Mouse (Mus musculus) adipocyte (in vitro differentiated cells): ENCODE data around the gene Alk.

Experiments
- DNase-seq: peaks from one replicate; pipeline ENCODE4 v3.0.0-alpha.2; 2016; ENCODE audit warnings: low spot score

The Alk gene

DNA sequence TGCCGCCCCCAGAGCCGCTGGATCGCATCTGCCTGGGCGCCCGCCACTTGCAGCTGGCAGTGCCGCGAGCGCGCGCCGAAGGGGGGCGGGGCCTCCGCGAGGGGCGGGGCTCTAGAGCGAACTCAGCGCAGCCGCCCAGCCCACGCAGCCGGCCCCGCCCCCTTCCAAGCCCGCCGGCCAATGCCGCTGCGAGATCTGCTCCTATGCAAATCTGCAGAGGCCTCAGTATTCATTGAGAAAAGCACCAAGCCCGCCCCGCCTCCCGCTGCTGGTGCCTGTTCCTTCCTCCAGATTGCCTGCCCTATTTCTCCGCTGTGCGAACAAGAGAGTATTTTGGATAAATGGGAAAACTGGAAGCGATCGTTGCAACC lies at the start of gene Alk:
Gene Alk, minus strand, starts transcription at position 18 of the 371 bp plus-strand sequence.
- no peak for DNase-seq

DNA sequence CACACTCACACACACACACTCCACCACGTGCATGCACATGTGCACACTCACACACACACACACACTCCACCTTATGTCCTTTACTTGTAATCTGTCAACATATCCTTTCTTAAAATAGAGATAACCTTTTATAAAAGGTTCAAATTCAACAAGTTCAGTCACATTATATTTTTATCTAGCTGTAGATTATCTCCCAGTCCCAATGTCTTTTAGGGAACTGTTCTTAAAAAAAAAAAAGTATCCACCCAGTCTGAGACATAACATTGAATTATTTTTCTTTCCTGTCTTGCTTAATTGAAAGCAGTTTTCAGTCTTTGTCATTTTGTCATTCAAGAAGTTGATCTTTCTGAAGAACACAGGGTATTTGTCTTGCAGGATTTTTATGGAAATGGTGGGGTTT lies 48.4 kb upstream of the Alk start:
- DNase-seq, result no peak

DNA sequence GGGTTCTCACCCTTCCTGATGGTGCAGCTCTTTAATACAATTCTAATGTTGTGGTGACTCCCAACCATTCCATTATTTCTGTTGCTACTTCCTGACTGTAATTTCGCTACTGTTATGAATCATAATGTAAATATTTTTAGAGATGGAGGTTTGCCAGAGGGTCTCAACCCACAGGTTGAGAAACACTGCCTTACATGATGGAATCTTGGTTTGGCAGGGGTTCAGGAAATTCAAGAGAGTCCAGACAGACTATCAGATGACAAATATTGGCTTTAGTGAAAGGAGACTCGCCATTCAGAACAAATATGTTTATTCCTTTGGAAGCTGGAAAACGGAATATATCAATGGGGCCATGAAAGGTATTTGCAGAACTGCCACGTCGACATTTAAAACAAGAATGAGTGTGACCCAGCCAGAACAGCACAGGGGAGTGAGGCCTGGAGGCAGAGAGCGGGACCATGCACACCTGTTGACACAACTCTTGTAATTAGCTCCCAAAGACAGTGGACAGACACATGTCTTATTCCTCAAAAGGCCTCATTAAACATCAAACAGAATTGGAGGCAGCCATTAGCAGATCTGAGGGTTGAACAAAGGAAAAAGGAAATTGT lies 44.3 kb upstream of the Alk start:
- no peak for DNase-seq

DNA sequence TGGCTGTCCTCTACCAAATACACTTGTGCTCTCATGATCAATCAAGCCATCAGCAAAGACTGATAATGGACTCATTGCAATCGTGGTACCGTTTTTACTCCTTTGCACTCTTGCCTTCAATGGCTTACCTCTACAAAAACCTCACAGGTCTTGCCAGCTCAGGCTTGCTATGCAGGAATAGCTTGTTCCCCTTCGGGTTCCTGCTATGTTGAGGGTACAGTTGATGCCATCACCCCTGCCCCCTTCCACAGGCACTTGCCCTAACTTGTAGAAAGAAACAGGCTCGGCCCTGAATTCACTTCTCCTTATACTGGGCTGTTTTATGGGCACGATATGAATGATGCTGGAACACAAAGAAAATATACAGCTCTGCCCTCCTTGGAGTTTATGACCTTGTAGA lies 41.7 kb upstream of the Alk start:
- no peak for DNase-seq

DNA sequence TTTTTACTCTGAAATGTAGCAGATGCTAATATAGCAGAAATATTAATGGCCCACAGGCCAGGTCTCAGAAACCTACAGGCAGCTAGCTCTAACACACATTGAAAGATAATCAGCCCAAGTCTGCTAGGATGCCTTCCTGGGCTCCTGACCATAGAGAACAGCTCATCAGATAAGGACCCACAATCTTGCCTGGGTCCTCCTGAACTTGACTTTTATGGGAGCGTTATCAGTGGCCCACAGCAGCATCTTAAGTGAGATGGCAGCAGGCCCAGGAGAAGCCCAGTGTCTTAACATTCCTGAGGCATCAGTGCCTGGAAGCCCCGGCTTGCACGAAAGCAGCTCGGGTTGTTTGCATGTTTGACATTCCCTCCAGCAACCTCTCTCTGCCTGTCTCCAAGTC lies 35.7 kb upstream of the Alk start:
- DNase-seq, result no peak

DNA sequence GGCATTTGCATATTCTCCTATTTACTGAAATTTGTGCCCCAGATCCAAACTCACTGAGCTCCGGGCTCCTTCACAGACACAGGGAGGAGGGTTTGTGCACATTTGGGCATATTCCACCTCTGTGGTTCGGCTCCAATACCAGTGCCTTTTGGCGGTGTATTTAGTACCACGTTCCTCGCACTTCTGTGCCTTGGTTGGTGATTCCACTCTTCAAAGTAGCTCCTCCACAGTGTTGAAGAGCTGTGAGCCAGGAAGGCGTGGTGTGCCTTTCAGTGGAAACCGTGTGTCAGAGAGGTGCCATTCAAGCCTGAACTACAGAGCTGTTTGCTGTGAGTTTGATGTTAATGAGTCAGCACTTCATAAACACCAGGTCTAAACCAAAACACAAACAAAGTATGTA lies 35.0 kb upstream of the Alk start:
- DNase-seq, result no peak

DNA sequence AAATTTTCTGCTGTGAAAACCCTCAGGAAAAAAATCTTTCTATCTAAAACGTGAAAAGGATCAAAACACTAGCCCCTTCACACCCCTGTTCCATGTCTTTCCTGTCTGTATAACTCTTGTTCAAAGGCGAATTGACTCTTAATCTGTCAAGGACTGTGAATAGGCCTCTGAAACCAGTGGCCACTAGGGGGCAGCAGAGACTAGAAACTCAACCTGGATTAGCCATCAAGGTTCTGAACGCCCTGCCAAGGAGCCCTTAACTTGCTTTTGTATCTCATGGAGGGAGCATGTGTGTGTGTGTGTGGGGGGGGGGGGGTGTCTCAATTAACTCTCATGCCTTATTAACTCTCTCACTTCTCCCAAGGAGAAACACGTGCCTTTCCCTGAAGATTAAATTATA lies 1.8 kb upstream of the Alk start:
- DNase-seq, result peak; percentile 48

DNA sequence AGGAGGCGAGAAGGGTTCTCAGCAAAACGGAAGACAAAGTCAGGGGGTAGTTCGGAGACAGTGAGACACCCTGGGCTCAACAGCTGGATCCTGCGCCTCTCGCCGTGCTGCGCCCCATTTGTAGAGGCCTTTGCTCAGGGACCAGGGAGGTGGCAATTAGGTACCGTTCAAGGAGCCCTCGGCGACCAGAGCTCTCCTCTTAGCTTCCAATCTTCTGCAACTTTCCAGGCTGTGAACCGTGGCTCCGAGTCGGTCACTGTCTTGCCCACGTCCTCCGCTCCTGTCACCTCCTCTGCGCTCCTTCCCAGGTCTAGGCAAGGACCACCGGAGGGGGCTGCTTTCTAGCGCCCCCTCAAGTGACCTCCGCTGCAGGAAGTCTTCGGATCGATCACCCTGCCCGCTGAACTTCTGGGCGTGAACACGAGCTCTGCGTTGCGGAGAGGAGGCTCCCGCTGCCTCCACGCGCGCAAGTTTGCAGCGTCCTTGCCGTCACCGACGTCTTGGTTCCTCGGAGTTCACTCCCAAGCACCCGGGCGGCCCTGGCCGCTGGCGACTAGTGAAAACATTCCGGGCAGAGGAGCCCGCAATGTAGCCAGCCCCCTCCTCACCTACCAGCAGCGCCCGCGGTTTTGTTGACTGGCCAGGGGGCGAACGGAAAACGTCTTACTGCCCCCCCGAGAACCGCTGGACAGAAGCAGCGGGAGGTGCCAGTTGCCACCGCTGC lies 379 bp downstream of the Alk start:
- DNase-seq, result no peak

DNA sequence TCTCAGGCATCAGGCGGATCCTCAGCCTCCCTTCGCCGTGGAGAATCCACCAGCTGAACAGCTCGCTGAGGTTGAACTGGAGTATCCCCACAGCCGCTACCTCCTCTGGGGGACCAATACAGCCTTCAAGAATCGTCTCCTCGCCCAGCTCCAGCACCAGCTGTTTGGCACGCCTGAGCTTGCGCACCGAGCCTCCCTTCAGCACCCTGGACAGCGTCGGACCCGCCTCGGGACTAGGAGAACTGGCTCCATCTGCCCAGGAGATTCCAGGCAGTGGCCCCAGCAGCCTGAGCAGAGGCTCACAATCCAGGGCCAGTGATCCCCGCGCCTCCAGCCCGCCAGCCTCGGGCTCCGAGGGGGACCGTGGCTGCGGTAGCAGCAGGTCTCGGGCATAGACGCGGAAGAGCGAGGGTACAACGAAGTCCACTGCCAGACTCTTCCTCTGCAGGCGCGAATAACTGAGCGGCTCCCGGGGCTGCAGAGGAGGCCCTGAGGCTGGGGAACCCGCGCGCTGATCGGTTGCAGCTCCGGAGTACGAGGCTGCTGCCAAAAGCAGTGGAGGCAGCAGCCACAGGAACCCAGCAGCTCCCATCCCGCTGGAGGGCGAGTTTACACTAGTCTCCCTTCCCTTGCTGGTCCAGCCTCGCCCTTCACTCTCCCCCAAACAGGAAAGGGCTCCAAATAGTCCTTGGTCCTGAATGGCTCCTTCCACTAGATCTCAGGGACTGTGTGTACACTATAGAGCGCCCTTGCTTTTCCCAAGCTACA lies 1.1 kb downstream of the Alk start:
- peak; percentile 6 for DNase-seq

DNA sequence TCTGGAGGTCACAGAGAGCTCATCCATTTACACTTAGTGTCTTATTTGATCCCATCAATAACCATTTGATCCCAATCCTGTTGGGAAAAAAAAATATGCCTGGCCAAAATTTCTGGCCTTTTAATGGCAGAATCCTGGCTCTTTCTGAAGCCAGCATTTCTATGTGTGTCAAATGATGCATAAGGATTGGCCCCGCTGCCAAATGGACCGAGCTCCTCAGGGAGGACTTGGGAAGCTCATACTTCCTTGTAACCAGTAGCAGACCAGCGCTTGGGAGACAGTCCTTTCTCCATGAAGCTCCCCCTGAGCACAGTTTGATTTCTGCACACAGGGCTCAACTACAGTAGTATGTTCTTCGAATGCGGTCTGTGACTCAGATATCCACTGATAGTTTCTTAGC lies 3.6 kb downstream of the Alk start:
- no peak for DNase-seq

DNA sequence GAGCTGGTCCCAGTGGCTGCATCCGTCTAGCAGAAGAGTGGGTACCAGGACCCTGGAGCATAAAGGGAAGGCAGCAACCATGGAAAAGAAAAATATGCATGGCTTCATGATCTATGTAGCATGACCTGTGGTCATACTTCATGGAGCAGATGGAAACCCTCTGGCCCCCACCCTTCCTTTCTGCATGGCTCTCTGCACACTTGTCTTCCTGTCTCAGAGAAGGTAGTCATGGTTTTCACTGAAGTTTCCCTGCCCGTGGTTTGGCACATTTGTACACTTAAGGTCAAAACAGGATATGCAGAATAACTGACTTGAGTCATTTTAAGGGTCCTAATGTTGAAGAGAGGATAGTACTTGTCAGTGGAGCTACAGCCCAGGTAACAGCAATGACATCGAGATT lies 16.8 kb downstream of the Alk start:
- no peak for DNase-seq

DNA sequence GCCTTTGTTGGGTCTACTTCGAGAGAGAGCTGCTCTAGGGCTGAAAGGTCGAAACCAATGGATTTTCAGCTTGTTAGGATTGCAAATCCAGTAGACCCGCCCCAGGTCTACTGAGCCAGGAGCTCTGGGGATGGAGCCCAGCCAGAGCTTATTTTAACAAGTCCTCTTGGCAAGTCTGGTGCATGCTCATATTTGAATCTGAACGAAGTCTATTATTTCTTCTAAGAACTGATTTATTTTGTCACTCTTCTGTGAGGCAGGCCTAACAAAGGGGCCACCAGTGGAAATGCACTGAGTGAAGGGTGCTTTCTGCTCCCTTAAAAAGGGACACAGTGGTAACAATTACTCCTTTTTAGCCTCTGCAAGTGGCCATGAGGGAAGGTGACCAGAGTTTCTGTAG lies 24.3 kb downstream of the Alk start:
- DNase-seq, result no peak

DNA sequence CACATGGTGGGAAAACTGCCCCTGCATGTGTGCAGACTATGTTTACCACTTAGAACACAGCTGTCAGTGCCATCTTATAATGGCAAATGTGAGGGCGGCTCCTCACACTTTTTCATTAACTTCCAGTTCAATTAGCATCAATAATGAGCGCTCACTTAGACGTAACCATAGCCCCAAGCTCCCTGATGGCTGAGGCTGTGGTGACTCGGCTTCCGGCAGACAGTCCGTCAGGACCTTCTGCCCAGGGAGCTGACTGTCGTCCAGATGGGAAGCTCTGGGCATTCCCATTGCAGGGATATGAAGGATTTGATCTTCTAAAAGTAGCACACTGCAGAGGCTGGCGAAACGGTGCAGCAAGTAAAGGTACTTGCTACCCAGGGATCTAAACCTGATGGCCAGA lies 25.1 kb downstream of the Alk start:
- DNase-seq, result no peak

DNA sequence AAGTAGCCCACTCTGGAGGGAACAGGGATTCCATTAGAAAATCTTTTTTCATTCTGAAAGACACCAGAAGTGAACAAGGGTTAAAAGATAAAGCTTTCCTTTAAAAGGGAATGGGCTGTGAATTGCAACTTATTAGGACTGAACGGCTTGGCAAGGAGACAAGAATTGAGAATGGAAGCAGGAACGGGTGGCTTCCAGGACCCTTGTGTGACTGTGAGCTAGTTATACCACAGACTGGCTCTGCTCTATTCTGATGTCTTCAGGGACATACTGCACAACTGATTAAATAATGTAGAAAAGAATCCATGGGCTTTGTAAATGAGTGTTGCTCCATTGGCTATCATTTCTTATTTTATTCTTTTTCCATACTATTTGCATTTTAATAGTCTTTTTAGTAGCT lies 33.0 kb downstream of the Alk start:
- DNase-seq, result no peak

DNA sequence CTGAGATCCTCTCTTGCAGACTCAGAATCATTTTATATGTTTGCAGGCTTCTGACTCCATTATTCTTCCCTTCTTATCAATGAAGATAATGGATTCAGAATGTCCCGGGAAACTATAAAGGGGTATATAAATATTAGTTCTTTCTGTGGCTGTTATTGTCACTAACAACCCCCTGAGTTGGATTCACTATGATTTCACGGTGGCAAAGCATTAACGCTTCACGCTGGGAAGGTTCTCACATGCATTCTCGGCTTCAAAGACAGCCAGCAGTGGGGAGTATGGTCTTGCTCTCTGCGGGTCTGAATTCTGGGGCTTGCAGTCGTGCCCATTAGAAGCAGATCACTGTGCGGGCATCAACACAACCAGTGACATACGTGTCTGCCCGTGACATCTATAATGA lies 34.9 kb downstream of the Alk start:
- no peak for DNase-seq

DNA sequence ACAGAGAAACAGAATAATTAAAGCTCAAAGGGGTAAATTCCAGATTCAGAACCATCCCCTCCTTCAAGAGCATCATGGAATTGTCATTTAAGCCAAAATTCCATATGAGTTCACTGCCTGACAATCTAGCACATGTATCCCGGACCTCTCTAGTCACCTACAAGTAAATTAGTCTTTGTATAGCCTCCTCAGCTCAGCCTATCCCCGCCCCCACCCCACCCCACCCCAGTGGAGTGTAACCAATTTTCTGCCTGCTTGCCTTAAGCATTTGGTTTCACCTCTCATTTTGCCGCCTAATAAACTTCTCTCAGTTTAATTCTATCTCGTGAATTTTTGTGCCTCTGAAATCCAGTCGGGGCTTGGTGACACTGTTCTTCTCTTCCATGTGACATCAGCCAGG lies 41.0 kb downstream of the Alk start:
- no peak for DNase-seq

DNA sequence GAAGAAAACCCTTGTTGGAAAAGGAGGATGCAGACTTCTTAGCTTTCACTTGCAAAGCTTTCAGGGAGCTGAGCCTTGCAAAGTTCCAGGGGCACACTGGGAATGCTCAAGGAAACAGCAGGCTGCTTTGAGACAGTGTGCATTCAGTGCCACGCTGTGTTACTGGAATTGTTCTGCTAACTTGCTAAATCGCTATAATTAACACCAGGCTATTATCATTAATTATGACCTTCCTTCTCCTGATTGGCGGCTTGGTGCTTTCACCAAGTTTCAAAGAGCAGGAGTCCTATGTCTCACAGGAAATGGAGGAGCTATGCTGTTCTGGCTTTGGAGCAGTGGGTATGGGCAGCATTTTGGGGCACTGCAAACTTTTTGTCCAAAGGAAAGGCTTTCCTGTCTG lies 43.0 kb downstream of the Alk start:
- DNase-seq, result no peak

DNA sequence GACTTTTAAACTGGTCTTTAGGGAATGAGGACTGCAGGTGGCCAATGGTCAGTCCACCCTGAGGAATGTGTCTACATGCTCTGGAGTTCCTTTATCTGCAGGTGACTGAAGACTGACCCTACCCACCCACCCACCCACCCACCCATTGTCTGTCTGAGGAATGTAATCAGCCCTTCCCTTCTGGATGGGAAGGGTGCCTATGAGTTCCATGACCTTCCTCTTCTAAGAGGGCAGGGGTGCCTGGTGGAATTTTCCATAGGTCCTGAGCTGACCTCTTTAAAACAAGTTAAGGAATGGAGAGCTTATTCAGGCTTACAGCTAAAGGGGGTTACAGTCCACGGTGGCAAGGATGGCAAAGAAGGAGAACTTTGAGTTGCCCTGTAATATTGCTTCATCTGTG lies 43.7 kb downstream of the Alk start:
- DNase-seq, result no peak

DNA sequence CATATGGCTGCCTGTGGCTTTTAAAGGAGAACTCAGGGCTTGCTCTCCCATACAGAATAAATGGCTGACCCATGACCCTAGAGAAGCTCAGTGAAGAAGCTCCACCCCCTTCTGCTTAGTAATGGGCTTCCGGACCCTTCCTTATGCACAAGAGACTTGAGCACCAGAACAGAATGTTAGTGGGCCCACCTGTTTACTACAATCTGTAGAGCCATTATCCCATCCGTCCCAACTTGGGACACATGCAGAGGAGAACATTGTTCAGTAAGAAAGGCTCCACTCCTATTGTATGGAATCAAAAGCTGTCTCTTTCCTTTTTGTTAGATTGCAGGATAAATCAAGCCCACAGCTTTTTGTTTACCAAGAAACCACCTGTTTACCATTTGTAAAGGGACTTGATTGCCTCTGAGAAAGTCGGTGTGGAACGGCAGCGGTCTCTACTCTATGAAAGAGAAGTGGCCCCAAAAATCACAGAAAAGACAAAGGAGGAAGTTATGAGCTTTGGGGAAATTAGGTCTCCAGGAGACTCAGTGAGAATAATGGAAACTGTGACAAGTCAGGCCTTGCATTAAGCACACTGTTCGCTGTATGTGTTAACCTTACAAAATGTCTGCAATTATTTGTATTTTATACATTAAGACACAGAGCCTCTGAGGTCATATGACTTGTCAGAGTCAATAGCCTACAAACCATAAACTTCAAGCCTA lies 47.2 kb downstream of the Alk start:
- no peak for DNase-seq

DNA sequence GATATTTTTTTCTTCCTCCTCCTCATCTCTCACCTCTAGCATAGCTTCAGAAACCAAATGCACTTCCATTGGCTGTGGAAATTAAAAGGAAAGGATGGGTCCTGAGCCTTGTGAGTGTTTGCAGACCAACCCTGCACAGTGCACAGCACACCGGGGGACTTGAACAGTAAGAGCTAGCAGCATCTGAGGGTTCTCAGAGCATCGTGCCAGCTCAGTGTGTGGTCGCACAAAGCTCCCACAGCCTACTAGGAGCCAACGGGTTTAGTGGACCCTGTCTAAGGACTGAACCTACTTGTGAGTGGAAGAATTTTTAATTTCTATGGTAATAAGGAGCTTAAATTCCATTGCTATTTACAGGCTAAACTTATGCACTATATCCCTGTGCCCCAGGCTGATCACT lies 58.2 kb downstream of the Alk start:
- DNase-seq, result no peak

DNA sequence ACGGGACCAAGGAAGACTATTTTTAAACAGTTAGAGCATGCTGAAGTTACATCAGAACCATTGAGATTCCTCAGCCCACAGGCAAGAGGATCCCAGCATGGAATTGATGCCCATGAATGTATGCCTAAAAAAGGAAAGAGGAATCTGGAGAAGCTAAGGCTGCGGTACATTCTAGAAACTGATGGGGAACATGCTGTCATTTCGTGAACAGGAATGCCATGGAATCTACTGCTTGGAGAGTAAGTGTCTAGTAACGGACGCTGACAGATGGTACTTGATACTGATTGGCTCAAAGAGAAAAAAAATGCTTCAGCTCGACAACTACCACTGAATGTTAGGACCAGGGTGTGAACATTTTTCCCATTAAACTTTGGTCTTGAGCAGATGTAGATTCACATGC lies 69.1 kb downstream of the Alk start:
- no peak for DNase-seq

DNA sequence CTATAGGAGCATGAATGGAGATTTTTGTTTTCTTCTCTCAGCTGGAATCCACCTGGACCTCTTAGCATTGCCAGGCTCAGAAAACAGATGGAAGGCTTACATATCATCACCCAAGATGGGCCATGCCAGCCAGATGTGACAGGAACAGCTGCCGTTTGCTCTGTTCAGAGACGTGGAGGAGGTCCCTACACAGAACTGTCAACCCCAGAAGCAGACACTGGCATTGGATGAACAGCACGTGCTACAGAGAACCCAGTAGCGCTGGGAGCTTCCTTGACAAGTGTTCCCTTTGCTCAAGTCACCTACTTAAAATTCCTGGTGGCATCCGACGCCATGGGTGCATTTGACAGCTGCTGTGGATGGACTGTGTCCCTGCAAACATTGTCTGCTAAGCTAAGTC lies 72.2 kb downstream of the Alk start:
- DNase-seq, result no peak

DNA sequence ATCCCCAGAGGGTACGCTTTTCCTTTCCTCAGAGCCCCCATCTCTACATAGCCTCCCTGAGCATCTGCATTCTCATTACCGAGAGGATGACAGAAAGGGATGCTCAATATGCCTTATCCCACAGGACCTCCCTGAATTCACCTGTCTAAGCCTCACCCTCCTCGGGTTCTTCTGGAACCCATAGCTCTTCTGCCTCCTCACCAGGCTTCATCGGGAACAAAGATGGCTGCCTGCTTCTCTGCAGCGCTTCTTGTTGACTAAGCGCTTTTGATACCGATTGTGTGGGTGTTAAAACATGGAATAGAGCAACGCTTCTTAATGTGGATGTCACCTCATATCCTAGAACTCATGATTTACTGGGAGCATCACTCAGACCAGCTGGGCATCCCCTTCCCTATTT lies 75.9 kb downstream of the Alk start:
- DNase-seq, result no peak
